Mouse (Mus musculus) natural killer cell, adult 2 months (primary cell): Measurements from ENCODE around the gene Tiam2.
"Not testable (repeated sequence)": the region's sequence is repeated elsewhere in the genome, so short reads cannot be mapped to it uniquely, and the experiment has no call there.

Source experiments
- DNase-seq, 2 experiments: peaks; one replicate each; pipeline ENCODE4 v3.0.0; 2022; ENCODE audit warnings: low spot score in 2 of 2

Tiam2 gene

DNA sequence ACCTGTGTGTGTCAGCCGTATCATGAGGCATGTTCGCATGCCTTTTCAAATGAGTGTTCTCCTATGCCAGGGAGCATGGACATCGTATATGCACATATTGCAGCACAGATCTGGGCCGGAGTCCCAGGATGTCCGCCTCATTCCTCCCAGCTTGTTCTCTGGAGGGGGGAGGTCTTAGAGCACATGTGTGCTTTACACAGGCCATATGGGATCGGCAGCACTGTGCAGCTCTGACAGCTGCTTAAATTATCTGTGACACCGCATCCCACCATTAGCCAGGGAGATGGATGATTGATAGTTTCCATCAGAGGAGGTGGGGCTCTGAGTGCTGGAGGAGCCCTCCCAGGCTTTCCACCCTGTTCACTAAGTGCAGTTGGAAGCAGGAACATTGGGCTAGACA, 12.4 kb downstream of the Tiam2 start:
- no peak for DNase-seq

DNA sequence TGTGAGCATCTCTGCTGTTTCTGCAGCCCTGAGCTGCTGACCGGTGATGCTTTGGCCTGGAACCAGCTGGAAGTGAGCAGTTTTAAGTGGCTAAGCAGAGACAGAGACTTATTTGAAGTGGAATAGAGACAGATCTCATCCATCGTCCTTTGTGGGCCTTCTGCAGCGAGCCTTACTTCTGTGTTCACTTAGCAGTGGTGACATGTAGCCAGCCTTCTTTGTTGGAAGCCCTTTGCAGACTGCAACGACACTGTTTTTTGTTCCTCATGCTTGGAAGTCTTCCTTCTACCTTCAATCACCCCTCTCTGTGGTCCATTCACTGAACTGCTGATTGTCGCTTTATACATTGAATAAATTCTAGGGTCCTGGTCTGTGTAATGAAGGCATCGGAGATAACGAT, 18.5 kb downstream of the Tiam2 start:
- no peak for DNase-seq

DNA sequence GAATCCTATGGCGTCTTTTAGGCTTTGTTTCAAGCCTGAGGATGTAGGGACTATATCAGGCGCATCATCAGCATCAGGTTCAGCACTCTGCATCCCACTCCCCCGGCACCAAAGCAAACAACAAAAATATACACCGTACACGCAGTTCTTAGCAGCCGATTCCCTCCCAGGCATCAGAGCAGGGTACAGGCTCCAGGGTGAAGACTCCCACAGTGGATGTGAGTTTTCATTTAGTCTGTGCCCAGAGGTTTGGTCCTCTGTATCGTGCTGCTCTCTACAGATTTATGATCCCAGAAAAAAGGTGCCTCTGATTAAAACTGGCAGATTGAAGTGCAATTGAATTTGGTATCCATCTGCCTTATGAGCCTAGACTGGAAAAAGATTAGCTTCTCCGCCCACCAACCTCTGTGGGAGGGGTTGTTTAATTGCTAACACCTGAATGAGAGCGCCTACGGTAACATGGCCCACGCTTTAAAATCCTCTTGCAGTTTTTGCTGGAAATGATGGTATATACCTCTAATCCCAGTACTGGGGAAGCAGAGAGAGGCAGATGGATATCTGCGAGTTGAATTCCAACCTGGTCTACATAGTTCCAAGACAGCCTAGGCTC, 19.0 kb downstream of the Tiam2 start:
- DNase-seq = no peak

DNA sequence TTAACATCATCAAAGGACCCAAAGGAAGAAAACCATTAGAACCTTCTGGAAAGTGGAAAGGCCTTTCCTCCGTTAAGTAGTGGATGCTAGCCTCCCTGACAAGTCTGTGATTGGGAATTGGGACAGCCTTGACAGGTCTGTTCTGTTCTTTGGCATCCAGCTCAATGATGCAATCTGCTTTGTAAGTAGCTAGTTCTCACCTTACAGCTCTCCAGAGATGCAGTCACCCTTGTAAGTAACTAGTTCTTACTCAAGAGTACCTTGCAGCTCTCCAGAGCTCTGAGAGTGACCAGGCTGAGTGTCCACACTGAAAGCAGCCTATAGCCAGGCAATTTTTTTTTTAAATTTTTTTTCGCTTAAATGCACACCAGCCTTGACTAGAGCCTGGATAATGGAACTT, 21.4 kb downstream of the Tiam2 start:
- no peak for DNase-seq

DNA sequence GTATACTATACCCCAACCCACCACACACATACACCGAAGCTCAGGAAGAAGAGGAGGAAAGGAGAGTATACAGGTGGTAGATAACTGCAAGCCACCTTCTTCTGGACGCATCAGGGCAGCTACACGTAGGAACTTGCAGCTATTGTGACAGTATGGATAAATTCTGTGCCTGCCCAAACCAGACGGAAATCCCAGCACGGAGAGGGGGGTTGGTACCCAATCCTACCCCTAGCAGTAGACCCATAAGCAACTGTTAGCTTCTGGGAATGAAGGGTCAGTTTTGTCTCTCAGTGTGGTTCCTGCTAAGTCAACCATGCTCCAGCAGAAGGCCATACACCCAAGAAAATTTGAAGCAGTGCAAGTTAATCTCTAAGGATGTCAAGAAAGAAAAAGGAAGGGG, 23.0 kb downstream of the Tiam2 start:
- DNase-seq = no peak

DNA sequence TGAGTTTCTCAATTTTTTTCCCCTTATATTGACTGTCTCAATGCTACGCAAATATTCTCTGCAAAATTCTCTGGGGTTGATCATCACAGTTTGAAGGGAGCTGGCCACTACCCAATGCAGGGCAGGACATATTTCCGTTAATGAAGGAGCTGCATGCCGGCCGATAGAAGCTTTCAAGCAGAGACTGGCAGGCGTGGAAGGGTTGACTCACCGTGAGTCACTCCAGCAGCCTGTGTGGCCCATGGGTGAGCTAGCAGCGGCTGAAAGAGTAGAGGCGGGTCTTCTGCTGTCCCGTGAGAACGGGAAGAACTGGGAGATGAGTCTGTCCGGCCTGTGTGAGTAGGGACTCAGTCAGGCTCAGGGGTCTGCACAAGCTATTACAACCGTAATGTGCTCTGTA, 23.6 kb downstream of the Tiam2 start:
- DNase-seq = no peak

DNA sequence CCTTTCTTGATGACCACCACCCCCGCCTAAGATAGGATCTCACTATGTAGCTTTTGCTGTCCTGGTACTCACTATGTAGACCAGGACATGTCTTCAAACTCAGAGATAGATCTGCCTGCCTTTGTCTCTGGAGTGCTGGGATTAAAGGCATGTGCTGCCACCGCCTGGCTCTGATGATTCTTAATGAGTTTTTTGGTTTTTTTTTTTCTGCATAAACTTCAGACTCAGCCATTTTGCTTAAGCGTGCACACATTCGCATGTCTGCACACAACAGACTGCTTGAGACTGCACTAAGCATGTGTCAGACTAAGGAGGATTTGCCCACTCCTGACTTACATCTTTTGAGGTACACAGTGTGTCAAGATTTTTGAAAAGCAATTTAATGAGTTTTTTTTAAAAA, 24.0 kb downstream of the Tiam2 start:
- DNase-seq = no peak

DNA sequence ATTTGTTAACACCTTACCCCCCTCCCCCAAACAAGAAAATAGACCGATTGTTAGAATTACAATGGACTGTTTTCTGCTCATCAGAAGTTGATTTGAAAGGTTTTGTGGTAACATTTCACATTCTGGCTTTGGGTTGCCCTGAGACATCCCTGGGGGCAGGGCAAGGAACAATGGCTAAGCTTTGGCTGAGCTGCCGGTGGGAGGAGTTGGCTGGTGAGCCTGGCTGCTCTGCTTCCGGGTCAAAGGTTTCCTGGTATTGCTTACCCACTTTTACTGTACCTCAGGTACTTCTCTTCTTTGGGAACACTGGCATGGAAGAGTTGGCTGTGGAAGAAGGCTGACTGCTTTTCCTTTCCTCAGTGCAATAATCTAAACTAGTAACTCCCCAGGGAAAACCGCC, 25.3 kb downstream of the Tiam2 start:
- no peak for DNase-seq

DNA sequence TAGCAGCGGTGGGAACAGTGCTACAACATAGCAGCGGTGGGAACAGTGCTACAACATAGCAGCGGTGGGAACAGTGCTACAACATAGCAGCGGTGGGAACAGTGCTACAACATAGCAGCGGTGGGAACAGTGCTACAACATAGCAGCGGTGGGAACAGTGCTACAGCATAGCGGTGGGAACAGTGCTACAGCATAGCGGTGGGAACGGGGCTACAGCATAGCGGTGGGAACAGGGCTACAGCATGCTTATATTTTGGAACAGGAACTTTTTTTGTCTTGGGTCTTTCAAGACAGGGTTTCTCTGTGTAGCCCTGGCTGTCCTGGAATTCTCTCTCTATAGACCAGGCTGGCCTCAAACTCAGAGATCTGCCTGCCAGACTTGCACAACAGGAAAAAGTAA, 26.8 kb downstream of the Tiam2 start:
- not testable (repeated sequence) for DNase-seq

DNA sequence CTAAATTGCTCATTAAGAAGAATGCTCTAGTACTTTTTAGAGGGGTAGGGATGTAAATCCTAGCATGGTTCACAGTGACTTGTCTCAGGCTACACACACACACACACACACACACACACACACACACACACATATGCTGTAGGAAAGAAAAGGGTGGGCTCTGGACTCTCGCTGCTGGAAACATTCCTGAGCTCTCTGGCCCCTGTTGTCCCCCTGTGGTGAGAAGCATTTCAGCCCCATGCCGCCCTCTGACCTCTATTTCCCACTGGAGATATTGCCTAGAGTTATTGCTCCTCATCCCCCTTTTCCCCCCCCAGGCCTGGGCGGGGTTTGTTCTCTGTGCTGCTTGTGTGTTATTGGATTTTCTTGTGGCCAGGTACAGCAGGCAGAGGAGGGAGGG, 28.5 kb downstream of the Tiam2 start:
- no peak for DNase-seq

DNA sequence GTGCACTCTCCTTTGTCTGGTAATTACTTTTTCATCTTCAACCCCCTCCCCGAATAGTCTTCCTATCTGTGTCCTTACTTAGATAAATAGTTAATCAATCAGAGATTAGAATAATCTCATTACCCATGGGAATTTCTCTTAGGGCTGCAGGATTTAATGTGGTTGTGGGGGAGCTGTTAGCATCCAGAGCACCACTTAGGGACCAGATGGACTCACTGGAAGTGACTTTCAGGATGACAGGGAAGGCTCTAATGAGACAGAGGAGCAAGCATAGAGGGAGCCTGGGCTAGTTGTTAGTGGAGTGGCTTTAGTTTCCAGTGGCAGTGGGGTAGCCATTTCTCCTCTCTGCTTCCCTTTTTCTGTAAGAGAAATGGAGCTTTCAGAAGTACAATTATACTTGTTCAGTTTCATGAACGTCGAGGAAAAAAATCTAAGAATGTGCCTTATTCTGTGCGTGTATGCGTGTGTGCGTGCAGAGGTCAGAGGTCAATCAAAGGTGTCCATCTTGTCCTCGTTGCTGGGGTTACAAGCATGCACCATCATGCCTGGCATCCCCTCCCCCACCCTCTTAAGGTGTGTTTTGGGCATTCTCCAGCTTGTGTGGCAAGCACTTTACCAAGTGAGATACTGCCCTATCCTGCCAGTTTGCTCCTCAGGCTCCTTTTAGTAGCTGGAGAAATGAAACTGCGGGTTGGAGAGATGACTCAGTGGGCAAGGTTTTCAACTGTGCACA, 30.4 kb downstream of the Tiam2 start:
- no peak for DNase-seq

DNA sequence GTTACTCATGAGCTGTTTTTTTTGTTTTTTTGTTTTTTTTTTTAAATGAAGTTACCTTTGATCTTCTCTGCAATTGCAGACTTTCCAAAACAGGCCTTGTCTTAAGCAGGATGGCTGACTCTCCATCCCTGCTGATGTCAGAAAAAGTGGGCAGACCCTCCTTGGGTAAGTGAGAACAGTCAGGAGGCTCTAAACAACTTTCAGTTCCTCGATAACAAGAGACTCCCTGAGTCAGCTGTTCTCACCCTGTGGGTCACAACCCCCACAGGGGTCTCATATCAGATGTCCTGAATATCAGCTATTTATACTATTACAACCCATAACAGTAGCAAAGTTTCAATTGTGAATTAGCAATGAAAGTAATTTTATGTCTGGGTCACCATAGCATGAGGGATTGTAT, 33.9 kb downstream of the Tiam2 start:
- no peak for DNase-seq

DNA sequence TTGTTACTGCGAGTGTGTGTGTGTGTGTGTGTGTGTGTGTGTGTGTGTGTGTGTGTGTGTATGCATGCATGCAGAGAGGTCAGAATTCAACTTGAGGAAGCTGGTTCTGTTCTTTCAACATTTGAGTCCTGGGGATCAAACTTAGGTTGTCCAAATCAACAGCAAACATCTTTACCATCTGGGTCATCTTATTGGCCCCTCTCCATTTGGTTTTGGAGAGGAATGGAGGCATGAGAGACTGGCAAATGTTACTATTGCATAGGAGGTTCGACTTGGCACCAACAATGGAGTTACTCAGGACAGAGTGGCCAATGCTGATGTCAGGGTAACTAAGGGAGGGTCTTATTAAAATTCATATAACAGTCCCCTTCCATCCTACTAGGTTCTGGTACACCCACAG, 35.4 kb downstream of the Tiam2 start:
- DNase-seq = no peak

DNA sequence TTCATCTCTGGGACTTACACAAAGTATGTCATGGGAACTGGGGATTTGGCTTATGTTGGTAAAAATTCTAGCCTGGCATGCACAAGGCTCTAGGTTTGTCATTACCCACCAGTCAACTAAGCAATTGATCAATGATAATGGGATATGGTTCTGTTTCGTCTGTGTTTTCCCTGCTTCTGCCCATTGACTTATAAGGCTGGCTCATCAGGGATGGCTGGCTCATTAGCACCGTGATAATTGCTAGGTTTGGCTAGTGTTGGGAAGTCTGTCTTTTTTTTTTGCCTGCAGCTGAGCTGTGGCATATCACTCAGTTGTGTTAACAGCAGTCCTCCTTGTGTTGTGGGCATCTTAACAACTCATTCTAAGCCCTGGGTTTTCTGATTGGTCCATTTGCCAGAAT, 36.8 kb downstream of the Tiam2 start:
- DNase-seq = no peak

DNA sequence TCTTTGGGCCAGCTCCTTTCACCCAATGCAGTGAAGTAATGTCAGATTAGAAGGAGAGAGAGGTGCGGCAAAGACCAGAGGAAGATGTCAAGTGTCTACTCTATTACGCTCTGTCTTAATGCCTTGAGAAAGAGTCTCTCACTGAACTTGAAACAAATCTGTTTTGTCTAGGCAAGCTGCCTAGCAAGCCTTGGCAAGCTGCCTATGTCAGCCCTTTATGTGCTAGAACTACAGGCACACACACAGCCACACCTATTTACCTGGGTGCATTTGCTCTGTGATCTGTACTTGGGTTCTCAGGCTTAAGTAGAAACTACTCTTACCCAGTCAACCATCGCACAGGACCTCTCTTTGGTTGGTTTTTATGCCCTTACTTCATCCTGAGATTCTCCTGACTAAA, 40.4 kb downstream of the Tiam2 start:
- no peak for DNase-seq

DNA sequence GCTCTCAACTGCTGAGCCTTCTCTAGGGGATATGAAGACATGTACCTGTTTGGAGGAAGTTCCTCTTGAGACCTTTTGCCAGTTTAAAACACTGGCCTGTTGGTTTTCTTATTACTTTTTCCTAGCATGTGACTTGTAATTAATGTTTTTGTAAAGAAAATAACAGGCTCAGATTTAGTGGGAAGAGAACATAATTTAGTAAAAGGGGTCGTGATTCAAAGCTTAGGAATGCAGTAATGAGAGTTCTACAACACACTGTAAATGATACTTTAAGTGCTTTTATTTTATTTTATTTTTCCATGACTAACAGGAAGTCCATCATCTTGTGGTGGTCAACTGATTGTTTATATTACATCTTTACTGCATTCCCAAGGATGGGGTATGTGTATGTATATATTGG, 42.0 kb downstream of the Tiam2 start:
- no peak for DNase-seq

DNA sequence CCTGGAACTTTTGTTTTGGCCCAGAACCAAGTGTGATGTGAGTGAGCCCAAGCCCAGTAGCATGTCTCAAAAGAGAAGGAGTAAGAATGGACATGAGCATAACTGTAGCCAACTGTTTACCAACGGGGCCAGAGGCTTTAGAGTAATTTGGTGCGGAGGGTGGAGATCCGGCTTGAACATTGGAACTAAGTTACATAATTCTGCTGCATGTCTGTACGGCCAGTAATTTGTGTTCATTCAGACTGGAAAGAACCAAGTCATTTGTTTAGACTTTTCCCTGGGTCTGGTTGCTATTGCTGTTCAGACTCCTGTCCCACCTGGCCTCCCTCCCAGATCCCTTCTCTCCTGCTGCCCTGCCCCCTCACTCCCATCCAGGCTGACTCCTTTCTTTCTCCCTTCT, 43.3 kb downstream of the Tiam2 start:
- no peak for DNase-seq

DNA sequence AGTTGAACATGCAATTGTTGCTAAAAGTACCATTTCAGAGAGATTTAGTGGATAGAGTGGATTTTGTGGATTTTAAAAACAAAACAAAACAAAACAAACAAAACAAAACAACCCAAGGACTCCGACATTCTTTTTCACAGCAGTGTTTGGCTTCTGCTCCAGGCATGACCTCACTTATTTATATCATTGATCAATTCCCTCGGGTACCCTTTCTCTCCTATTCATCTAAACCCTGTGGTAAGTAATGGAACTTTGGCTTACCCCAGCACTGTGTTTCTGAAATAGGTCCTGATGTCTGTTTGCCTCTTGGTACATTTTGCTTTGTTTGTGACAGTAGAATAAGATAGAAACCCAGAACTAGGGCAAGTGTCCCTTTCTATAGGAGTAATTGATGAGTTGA, 52.2 kb downstream of the Tiam2 start:
- DNase-seq = no peak

DNA sequence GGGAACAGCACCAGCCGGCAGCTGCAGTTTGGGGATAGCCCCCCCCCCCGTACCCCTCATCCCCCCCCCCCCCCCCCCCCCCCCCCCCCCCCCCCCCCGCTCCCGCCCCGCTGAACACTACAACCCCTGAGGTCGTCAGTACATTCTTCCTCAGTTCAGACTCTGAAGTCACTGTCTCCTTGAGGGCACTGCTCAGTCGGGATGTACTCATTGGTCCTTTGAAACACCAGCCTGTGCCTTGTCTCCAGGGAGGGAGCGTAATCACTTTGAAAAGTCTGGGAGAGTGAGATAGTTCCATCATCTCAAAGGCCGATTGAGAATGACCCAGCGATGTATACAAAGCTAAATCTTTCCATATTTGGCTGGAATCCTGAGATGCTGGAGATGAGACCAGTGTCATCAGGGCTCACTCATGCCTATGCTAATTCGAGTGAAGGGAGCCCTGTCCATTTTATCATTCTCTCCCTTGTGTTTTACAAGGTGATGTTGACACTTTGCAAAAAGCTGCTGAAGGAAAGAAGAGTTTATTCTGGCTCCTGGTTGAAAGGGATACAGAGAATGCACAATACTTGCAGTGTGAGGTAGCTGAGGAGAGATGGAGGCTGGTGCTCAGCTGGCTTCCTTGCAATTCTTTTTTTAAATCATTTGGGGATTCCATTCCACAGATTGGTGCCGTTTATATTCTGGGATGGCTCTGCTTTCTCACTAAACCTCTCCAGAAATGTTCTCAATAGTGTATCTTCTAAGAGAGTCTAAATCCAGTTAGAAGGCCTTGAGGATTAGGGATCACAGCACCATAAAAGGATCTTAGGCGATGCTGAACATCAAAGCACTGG, 53.6 kb downstream of the Tiam2 start:
- DNase-seq = no peak

DNA sequence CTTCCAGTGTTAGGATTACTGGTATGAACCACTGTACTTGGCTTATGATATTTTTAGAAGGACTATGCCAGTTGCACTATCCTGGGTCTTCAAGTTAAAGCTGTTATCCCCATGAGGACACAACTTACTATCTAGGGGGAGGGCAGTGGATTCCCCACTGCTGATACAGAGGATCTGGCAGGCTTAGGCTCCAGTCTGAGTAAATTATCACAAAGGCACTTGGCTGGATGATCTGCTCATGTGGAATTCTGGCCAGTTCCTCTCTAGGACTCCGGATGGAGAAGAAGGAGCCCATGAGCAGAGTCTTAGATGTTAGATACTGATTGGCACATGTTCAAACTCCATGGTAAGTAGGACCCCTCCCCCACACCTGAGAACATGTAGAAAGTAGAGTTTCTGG, 59.0 kb downstream of the Tiam2 start:
- DNase-seq = no peak

DNA sequence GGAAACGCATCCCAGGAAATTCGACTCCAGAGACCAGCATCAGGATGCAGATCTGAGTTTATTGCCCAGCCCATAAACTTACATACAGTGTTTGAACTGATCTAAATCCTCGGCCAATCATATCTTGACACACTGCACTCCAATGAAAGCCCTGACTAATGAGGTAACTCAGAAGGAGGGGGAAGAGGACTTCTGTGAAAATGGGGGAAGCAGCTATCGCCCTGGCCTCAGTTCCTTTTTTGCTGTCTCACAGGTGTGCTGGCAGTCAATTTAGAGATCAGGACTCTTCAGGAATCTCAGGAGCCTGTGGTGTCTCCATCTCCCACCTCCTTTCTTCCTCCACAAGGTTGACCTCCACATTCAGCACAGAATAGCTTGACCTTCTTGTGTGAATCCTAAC, 61.4 kb downstream of the Tiam2 start:
- no peak for DNase-seq

DNA sequence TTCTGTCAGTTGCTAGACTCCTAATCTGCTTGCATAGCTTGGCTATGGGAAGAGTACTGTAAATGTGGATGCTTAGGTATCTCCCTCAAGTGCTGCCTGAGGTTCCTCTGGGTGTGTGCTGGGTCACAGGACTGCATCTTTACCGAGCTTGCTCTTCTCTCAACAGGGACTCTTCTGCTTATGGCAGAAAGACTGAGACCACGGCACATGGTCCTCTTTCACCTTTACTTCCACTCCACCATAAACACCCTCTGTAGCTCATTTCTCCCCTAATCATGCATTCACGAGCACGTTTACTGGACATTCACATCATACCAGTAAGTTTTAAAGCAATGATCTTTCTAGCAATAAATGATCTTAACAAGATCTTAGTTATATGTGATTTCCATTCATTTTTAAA, 63.4 kb downstream of the Tiam2 start:
- no peak for DNase-seq

DNA sequence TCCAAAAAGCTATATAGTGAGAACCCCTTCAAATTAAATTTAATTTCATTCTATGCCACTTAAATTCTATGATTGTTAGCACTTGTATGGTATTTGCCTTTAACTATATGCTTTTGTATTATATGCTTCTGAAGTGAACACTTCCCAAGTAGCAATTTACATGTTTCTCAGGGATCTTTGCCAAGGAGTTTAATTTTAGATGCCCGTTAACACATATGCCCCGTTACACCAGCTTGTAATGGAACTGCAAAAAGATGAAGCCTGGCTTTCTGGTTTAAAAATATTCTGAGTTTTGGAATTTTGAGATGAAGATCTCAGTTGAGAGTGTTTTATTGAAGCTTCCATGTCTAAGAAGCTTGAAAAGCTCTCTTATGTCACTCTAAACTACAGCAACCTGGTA, 67.6 kb downstream of the Tiam2 start:
- no peak for DNase-seq
